Mouse (Mus musculus): ENCODE measurements around the gene 2010111I01Rik. TPM values are rescaled to one million over a fixed set of nuclear protein-coding genes. Genes with fewer than 3 reads are reported as not detected.
A peak's percentile ranks its signal among the peaks of the same experiment; 100 is the strongest.

Gene 2010111I01Rik
- polyA plus RNA-seq, 1 experiment from 2014 or later, result 31.8 TPM

- Histone ChIP-seq H3K4me3 (ENCODE audit: low read depth, low read length) (no peak overlapping the region), H3K9me3 (ENCODE audit: control insufficient read depth, low read length) (no peaks in the 10 kb centered on the region), H3K9ac (ENCODE audit: low read length) (no peak overlapping the region), H3K4me1 (ENCODE audit: control insufficient read depth, insufficient read depth, low read length) (peaks cover 4% of the 10 kb centered on the region; the same call in 1 of the 2 replicates), H3K4me2 (no peak overlapping the region), H3K36me3 (ENCODE audit: control insufficient read depth, insufficient read depth, low read length) (no peaks in the 10 kb centered on the region), H3K27me3 (ENCODE audit: control insufficient read depth, insufficient read depth, low read length) (no peaks in the 10 kb centered on the region; the same call in 1 of the 2 replicates), H3K27ac (ENCODE audit: low read depth, low read length) (no peak overlapping the region)
- ATAC-seq (ENCODE audit: low FRiP score), result no peak
- DNase-seq (ENCODE audit: low spot score, missing footprints), result peak; percentile 85
- 22% methylated on average over 9 of the region's 9 CpGs for WGBS
Observed at GRCm38 (mm10) chr13:63330236-63330860, 365.7 kb downstream of the 2010111I01Rik start.

GRCm38 (mm10) chr13:63331379-63331778 lies 366.7 kb downstream of the 2010111I01Rik start:
- Histone ChIP-seq H3K4me2 (no peak overlapping the region), H3K9ac (ENCODE audit: low read length) (no peak overlapping the region), H3K9me3 (ENCODE audit: control insufficient read depth, low read length) (no peaks in the 10 kb centered on the region), H3K36me3 (ENCODE audit: control insufficient read depth, insufficient read depth, low read length) (no peaks in the 10 kb centered on the region), H3K4me1 (ENCODE audit: control insufficient read depth, insufficient read depth, low read length) (peaks cover 7% of the 10 kb centered on the region), H3K27me3 (ENCODE audit: control insufficient read depth, insufficient read depth, low read length) (no peaks in the 10 kb centered on the region; the same call in 1 of the 2 replicates), H3K27ac (ENCODE audit: low read depth, low read length) (no peak overlapping the region), H3K4me3 (ENCODE audit: low read depth, low read length) (no peak overlapping the region)
- peak; percentile 97 for DNase-seq (ENCODE audit: low spot score, missing footprints)
- no peak for ATAC-seq (ENCODE audit: low FRiP score)
- WGBS, result 43% methylated on average over 4 of the region's 4 CpGs

DNA sequence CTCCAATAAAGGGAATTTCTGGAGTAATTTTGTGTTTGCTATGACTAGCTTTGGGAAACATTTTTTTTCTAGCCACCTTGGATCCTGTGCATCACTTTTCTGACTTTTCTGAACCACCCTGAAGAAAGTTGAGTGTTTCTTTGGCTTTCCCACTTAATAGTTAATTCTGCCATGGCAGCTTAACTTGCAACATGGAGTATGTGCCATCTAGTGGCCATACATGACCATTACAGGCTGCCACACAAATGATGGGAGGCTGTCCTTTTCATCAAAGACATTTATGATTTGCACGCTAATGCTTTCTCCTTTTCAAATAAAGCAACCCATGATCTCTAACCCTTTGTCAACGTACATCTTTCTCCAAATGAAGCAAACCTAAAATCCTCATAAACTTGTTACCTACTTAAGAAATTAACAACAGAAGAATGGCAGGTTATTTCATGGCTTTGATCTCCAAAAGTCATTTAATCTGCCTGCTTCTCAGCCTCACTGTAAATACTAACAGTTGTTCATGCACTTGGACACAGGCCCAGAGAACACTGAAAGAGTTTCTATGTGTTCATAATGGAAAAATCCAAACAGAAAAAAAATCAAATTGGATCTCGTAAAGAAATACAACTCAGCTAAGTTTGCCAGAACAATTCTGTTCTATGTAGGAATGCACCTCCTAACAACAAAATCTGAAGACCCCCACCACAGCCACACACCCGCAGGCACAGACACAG lies 368.0 kb downstream of the 2010111I01Rik start:
- H3K9ac ChIP-seq (ENCODE audit: low read length), result no peak overlapping the region
- ATAC-seq (ENCODE audit: low FRiP score), result no peak
- 48% methylated on average over 4 of the region's 4 CpGs for WGBS

GRCm38 (mm10) chr13:63335421-63336134 lies 370.9 kb downstream of the 2010111I01Rik start:
- ATAC-seq (ENCODE audit: low FRiP score) (no peak; the same call in 1 of the 2 replicates), DNase-seq (ENCODE audit: low spot score, missing footprints) (peak; percentile 86)
- Histone ChIP-seq H3K4me2 (no peak overlapping the region), H3K4me1 (ENCODE audit: control insufficient read depth, insufficient read depth, low read length) (peaks cover 7% of the 10 kb centered on the region), H3K4me3 (ENCODE audit: low read depth, low read length) (no peak overlapping the region), H3K9ac (ENCODE audit: low read length) (no peak overlapping the region), H3K36me3 (ENCODE audit: control insufficient read depth, insufficient read depth, low read length) (no peaks in the 10 kb centered on the region), H3K27me3 (ENCODE audit: control insufficient read depth, insufficient read depth, low read length) (no peaks in the 10 kb centered on the region; the same call in 1 of the 2 replicates), H3K9me3 (ENCODE audit: control insufficient read depth, low read length) (no peaks in the 10 kb centered on the region), H3K27ac (ENCODE audit: low read depth, low read length) (no peak overlapping the region)
- WGBS, result 60% methylated on average over 4 of the region's 4 CpGs

More for the DNA sequence above, 368.0 kb downstream of the 2010111I01Rik start:
- Histone ChIP-seq H3K4me2 (no peak overlapping the region), H3K4me3 (ENCODE audit: low read depth, low read length) (no peak overlapping the region), H3K27me3 (ENCODE audit: control insufficient read depth, insufficient read depth, low read length) (no peaks in the 10 kb centered on the region; the same call in 1 of the 2 replicates), H3K27ac (ENCODE audit: low read depth, low read length) (no peak overlapping the region), H3K9me3 (ENCODE audit: control insufficient read depth, low read length) (no peaks in the 10 kb centered on the region), H3K36me3 (ENCODE audit: control insufficient read depth, insufficient read depth, low read length) (no peaks in the 10 kb centered on the region), H3K4me1 (ENCODE audit: control insufficient read depth, insufficient read depth, low read length) (peaks cover 10% of the 10 kb centered on the region)
- peak; percentile 93 for DNase-seq (ENCODE audit: low spot score, missing footprints)

- no peak overlapping the region for H3K4me3 ChIP-seq (ENCODE audit: low read depth, low read length)
Observed at GRCm38 (mm10) chr13:63336335-63336734, 371.6 kb downstream of the 2010111I01Rik start.

GRCm38 (mm10) chr13:63337239-63337960 lies 372.7 kb downstream of the 2010111I01Rik start:
- Histone ChIP-seq H3K4me3 (ENCODE audit: low read depth, low read length) (no peak overlapping the region), H3K4me1 (ENCODE audit: control insufficient read depth, insufficient read depth, low read length) (peaks cover 7% of the 10 kb centered on the region), H3K4me2 (no peak overlapping the region), H3K27ac (ENCODE audit: low read depth, low read length) (no peak overlapping the region), H3K36me3 (ENCODE audit: control insufficient read depth, insufficient read depth, low read length) (no peaks in the 10 kb centered on the region), H3K27me3 (ENCODE audit: control insufficient read depth, insufficient read depth, low read length) (no peaks in the 10 kb centered on the region; the same call in none of the 2 replicates), H3K9me3 (ENCODE audit: control insufficient read depth, low read length) (no peaks in the 10 kb centered on the region), H3K9ac (ENCODE audit: low read length) (no peak overlapping the region)
- ATAC-seq (ENCODE audit: low FRiP score), result 0 out of 2 replicates have a peak, but pooled peaks have one; percentile 28
- DNase-seq (ENCODE audit: low spot score, missing footprints), result peak; percentile 65
- 60% methylated on average over 8 of the region's 8 CpGs for WGBS

More at GRCm38 (mm10) chr13:63336335-63336734, 371.6 kb downstream of the 2010111I01Rik start:
- WGBS, result 35% methylated on average over 7 of the region's 7 CpGs
- no peaks in the 10 kb centered on the region; the same call in none of the 2 replicates for H3K27me3 ChIP-seq (ENCODE audit: control insufficient read depth, insufficient read depth, low read length)
- H3K27ac ChIP-seq (ENCODE audit: low read depth, low read length), result no peak overlapping the region; the same call in 1 of the 2 replicates
- peak; percentile 88 for ATAC-seq (ENCODE audit: low FRiP score)
- H3K9ac ChIP-seq (ENCODE audit: low read length), result no peak overlapping the region
- no peaks in the 10 kb centered on the region for H3K9me3 ChIP-seq (ENCODE audit: control insufficient read depth, low read length)
- peak; percentile 85 for DNase-seq (ENCODE audit: low spot score, missing footprints)
- H3K4me2 ChIP-seq, result no peak overlapping the region
- peaks cover 7% of the 10 kb centered on the region for H3K4me1 ChIP-seq (ENCODE audit: control insufficient read depth, insufficient read depth, low read length)
- no peaks in the 10 kb centered on the region for H3K36me3 ChIP-seq (ENCODE audit: control insufficient read depth, insufficient read depth, low read length)

DNA sequence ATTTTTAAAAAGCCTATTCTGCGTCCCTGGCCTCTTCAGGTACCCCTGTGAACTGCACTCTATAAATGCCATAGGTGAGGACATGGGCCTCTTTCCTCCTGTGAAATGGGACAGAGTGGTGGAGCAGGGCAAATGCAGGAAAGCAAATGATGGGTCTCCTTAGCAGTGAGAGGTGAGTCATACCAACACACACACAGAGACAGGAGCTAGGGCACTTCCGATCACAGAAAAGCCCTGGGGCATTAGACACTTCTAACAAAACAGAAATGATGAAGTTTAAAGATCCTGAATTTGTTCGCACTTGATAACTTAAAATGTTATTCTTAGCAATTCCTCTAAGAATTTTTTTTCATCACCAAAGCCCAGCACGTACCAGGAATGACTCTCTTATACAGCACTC lies 375.3 kb downstream of the 2010111I01Rik start:
- Histone ChIP-seq H3K4me3 (ENCODE audit: low read depth, low read length) (no peak overlapping the region), H3K27me3 (ENCODE audit: control insufficient read depth, insufficient read depth, low read length) (no peaks in the 10 kb centered on the region; the same call in none of the 2 replicates), H3K9me3 (ENCODE audit: control insufficient read depth, low read length) (no peaks in the 10 kb centered on the region), H3K36me3 (ENCODE audit: control insufficient read depth, insufficient read depth, low read length) (no peaks in the 10 kb centered on the region), H3K4me2 (no peak overlapping the region), H3K27ac (ENCODE audit: low read depth, low read length) (no peak overlapping the region), H3K4me1 (ENCODE audit: control insufficient read depth, insufficient read depth, low read length) (peaks cover 7% of the 10 kb centered on the region), H3K9ac (ENCODE audit: low read length) (no peak overlapping the region)
- WGBS, result 94% methylated on average over 4 of the region's 4 CpGs
- DNase-seq (ENCODE audit: low spot score, missing footprints), result no peak
- no peak for ATAC-seq (ENCODE audit: low FRiP score)

GRCm38 (mm10) chr13:63342781-63343180 lies 378.1 kb downstream of the 2010111I01Rik start:
- Histone ChIP-seq H3K9me3 (ENCODE audit: control insufficient read depth, low read length) (no peaks in the 10 kb centered on the region), H3K4me3 (ENCODE audit: low read depth, low read length) (no peak overlapping the region), H3K27ac (ENCODE audit: low read depth, low read length) (no peak overlapping the region), H3K27me3 (ENCODE audit: control insufficient read depth, insufficient read depth, low read length) (no peaks in the 10 kb centered on the region; the same call in none of the 2 replicates), H3K36me3 (ENCODE audit: control insufficient read depth, insufficient read depth, low read length) (no peaks in the 10 kb centered on the region), H3K4me2 (no peak overlapping the region), H3K4me1 (ENCODE audit: control insufficient read depth, insufficient read depth, low read length) (no peaks in the 10 kb centered on the region), H3K9ac (ENCODE audit: low read length) (no peak overlapping the region)
- 85% methylated on average over 2 of the region's 2 CpGs for WGBS
- DNase-seq (ENCODE audit: low spot score, missing footprints) (no peak), ATAC-seq (ENCODE audit: low FRiP score) (no peak)
